Mouse (Mus musculus) T-helper 17 cell (primary cell): ENCODE measurements around the gene Pfn5.
"Not testable (repeated sequence)": the region's sequence is repeated elsewhere in the genome, so short reads cannot be mapped to it uniquely, and the experiment has no call there.

ENCODE experiments used
- in situ Hi-C, 2 experiments: fragments of 300-600 bp; cut with MboI, MseI; formaldehyde crosslinking; loops; 1 replicate in 1 of 2; 2 replicates in 1 of 2; pipeline ENCODE4 v1.15.1; 2025; ENCODE audit warnings: high pct_unique_total_duplicates in 2 of 2

Pfn5 gene

DNA sequence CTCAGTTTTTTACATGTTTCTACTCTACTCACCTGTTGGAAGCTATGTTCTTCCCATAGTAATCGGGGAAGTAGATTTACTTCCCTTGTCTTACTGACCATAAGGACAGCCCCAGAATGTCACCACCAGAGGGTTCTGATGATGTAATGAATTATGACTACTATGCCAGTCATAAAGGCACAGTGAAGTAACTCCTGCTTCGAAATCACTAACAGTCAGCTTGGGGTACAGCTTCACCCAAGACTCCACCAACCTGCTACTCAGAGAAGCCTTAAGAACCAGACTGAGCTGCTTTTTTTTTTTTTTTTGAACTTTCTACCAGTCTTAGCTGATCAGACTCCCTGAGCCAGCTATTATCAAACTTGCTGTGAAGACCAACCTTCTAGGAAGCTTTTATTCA lies at the start of gene Pfn5, which contains the start of gene Asb12:
Gene Pfn5, plus strand, starts transcription at position 218 of the 400 bp plus-strand sequence.
Gene Asb12, minus strand, starts transcription at position 101 of the 400 bp plus-strand sequence.
- in situ Hi-C loops: loop anchor here in 1 of 2 experiments (10.0 kb wide), 1 partner anchor 477 kb away; no protein-coding TSS in a partner anchor

DNA sequence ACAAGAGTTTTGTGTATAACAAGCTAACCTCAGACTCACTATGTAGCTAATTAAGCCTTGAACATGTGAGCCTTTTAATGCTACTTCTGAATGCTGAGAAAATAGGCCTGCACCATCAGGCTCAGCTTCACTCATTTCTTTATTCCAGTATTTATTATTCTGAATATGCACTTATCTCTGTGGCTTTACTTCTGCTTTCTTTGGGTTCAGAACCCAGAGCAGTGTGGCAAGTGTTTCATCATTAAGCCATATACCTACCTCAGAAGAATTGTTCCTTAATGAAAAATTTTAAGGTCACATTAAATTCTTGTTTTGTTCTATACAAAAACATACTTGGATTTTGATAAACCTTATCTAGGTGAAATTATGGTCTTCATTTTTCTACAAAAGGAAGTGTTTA lies 34.0 kb upstream of the Pfn5 start:
- in situ Hi-C loops: no loop called here

DNA sequence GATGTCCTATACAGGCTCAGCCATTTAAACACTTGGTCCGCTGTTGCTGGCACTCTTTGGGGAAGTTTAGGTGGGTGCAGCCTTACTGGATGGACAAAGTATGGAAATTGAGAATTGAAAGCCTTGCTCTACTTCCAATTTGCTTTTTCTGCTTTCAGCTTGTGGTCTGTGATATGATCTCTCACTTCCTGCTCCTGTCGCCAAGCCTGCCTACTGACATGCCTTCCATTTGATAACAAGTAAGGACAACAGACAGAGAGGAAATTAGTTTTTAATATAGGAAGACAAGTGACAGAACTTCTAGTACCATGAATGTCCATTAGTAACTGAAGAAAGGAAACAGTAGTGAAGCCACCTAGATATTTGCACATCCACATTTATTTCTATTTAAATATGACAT lies 32.7 kb upstream of the Pfn5 start:
- in situ Hi-C loops: no loop called here

DNA sequence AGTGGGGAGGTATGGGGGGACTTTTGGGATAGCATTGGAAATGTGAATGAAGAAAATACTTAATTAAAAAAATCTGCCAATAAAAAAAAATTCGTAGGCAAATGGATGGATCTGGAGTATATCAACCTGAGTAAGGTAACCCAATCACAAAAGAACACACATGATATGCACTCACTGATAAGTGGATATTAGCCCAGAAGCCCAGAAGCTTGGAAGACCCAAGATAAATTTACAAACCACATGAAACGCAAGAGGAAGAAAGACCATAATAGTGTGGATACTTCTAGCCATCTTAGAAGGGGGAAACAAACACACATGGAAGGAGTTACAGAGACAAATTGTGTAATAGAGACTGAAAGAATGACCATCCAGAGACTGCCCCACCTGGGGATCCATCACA lies 22.4 kb upstream of the Pfn5 start:
- in situ Hi-C loops: not testable (repeated sequence)

DNA sequence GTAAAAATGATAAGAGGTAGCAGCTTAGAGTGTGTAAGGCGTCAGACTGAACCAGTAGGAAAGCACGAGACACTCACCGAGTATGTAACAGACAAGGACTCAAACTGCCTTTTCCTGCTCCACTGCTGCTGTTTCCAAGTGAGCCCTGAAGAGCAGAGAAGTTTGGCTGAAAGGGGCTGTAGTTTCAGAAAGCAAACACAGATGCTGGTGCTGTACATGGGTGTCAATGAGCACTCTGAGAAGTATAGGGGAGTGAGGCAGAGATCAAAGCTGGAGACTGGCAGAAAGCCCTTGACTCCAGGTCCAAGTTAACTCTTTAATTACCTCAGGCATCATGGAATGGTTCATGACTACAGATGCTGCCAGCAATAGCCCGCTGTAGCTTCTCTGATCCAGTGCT lies 3.6 kb upstream of the Pfn5 start:
- in situ Hi-C loops: loop anchor here in 1 of 2 experiments (10.0 kb wide), 1 partner anchor 480 kb away; no protein-coding TSS in a partner anchor

DNA sequence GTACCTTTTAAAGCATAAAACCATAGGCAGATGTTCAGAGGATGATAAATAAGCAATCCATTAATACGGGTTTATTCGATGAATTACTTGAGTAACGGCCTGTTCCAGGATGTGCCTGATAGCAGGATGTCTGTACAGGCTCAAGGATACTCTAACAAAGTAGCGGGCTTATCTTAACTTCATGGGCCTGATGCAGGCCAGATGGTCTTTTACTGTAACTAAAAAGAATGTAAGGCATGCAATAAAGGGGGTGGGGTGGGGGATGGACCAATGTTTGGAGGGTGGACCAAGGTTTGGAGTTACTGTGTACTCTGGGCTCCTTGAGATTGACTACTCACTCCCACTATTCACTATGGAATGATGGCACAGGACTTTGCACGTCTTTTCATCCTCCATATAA lies 42.7 kb downstream of the Pfn5 start:
- in situ Hi-C loops: no loop called here
